Comparison of ENCODE assay signal across 24 mouse cellular contexts in genomic region chr2:4934516-4934915, GRCm38 (mm10). TPM values are rescaled to one million over a fixed set of nuclear protein-coding genes. Genes with fewer than 3 reads are reported as not detected.
"Had no signal": no experiment of that assay in that cellular context is flagged by ENCODE, and none has a peak within 500 bp of the region (broad histone marks: within the 10 kb centered on the region; RNA-seq: fewer than 3 reads in every experiment).

No protein-coding gene starts in this region.

- H3K4me3 ChIP-seq: neural tube, embryonic 13.5 days; neural tube, embryonic 15.5 days; stomach, embryonic 15.5 days had no signal

- H3K27ac ChIP-seq: neural tube, embryonic 13.5 days; neural tube, embryonic 15.5 days; stomach, embryonic 15.5 days; stomach, postnatal 0 days had no signal

- H3K9ac ChIP-seq: neural tube, embryonic 13.5 days; neural tube, embryonic 15.5 days; stomach, embryonic 15.5 days had no signal

- H3K4me2 ChIP-seq: neural tube, embryonic 13.5 days; neural tube, embryonic 15.5 days; stomach, embryonic 15.5 days had no signal

- H3K4me1 ChIP-seq: neural tube, embryonic 13.5 days; neural tube, embryonic 15.5 days; stomach, embryonic 15.5 days had no signal

- H3K27me3 ChIP-seq: neural tube, embryonic 13.5 days; neural tube, embryonic 15.5 days; stomach, embryonic 15.5 days had no signal

- DNase-seq: retina, postnatal 1 day; right cerebral cortex, adult 18-20 months; right cerebral cortex, postnatal 14 days; right cerebral cortex, postnatal 25 days; right cerebral cortex, postnatal 4 days; spleen, adult 18-20 months; thymus, adult 18-20 months; thymus, adult 2 months; thymus, postnatal 14 days; thymus, postnatal 25 days; thymus, postnatal 36 days; thymus, postnatal 4 days had no signal

- H3K9me3 ChIP-seq: neural tube, embryonic 13.5 days; neural tube, embryonic 15.5 days; stomach, embryonic 15.5 days had no signal

RNA-seq across cellular contexts. Expression of gene Ucma, which starts 41.4 kb away (rescaled TPM):
- total RNA-seq: neutrophil, adult 5-6 weeks had no signal
- polyA plus RNA-seq: neural tube, embryonic 13.5 days; neural tube, embryonic 14.5 days; neural tube, embryonic 15.5 days; small intestine, adult 2 months; spleen, adult 2 months; stomach, embryonic 14.5 days; stomach, embryonic 15.5 days; stomach, embryonic 16.5 days; stomach, postnatal 0 days; testis, adult 2 months; urinary bladder, adult 2 months had no signal
